Mouse (Mus musculus) bone marrow macrophage, adult 2 months (primary cell): ENCODE data around the gene Sod1.

Experiments
- CTCF ChIP-seq: IDR thresholded peaks from 2 replicates; pipeline ENCODE4 v1.5.1; 2012; ENCODE audit warnings: low read depth, mild to moderate bottlenecking, low read length, moderate library complexity
- POLR2A ChIP-seq: IDR thresholded peaks from 2 replicates; pipeline ENCODE4 v1.6.1; 2012; ENCODE audit warnings: mild to moderate bottlenecking, low read depth, low read length, borderline replicate concordance

DNA sequence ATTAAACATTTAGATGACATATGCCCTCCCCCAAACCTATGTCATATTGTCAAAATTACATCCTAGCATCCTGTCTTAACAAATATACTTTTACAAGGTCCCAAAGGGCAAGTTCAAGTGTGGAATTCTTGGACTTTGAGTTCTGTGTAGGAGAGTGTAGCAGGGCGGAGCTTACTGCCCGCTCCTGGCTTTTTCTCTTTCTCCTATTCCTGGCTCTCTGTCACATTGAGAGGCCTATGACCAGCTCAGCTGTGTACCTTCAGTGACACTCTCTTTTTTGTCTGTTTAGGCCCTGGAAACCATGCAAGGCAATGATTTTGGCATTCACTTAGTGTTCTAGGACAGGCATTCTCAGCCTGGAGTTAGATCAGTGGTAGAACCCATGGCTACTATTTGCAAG is 4.1 kb upstream of the Sod1 start:
- no peak for TF ChIP-seq CTCF
- no peak for TF ChIP-seq POLR2A
